Mouse (Mus musculus) limb, embryonic 10.5 days (tissue): Measurements from ENCODE around the gene Cant1. TPM values are rescaled to one million over a fixed set of nuclear protein-coding genes. Genes with fewer than 3 reads are reported as not detected.

Experiments used
- DNase-seq: peaks from one replicate; pipeline ENCODE4 v3.0.0-alpha.2; 2017; ENCODE audit warnings: low spot score
- H3K27ac ChIP-seq: fragments of 300-500 bp; sonication (generic); 2 replicates; pipeline ENCODE4 v1.5.1; 2016; ENCODE audit warnings: mild to moderate bottlenecking
- H3K27me3 ChIP-seq: fragments of 300-500 bp; sonication (generic); 2 replicates; pipeline ENCODE4 v1.6.1; 2016; ENCODE audit warnings: low read depth, mild to moderate bottlenecking; ENCODE audit not compliant: poor library complexity, severe bottlenecking
- H3K36me3 ChIP-seq: fragments of 300-500 bp; sonication (generic); 2 replicates; pipeline ENCODE4 v1.6.1; 2016; ENCODE audit warnings: mild to moderate bottlenecking, moderate library complexity
- H3K4me1 ChIP-seq: fragments of 300-500 bp; sonication (generic); 2 replicates; pipeline ENCODE4 v1.6.1; 2016
- H3K4me3 ChIP-seq: fragments of 300-500 bp; sonication (generic); 2 replicates; pipeline ENCODE4 v1.5.1; 2016; ENCODE audit warnings: mild to moderate bottlenecking, moderate library complexity
- H3K9me3 ChIP-seq: fragments of 300-500 bp; sonication (generic); replicated peaks from 2 replicates; pipeline ENCODE4 v1.6.1; 2016; ENCODE audit warnings: mild to moderate bottlenecking
- WGBS: fragments of 180-500 bp; shearing (Covaris S2); methylation state at CpG from one replicate; pipeline ENCODE4 v1.1.7; 2016; 5-methylcytosine and 5-hydroxymethylcytosine counted together
- polyA plus RNA-seq: library from polyadenylated mRNA; unstranded; fragments of >200 nt; fragmentation: Nextera tagmentation; extraction: Ambion mirVana; gene quantifications from 2 replicates; pipeline ENCODE4 v1.2.1, GENCODE M21; 2016

Cant1 gene
- polyA plus RNA-seq, 1 experiment from 2014 or later: 25.9 TPM

DNA sequence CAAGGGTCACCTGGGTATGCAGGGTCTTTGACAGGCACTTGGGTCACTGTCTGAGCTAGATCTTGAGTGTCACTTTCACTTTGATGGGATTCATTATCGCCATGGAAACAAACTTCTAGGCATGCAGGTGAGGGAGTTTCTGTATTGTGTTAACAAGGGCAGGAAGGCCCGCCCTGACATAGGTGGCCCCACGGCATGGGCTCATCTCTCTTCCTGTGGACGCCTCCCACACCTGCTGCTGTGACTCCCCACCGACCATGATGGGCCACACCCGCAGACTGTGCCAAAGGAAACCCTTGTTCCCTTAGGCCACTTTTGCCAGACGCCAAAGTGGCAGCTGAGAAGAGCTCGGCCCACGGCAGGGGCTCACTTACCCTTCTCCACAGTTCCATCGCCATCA, 8.4 kb downstream of the Cant1 start:
- no peak for DNase-seq
- H3K36me3 ChIP-seq: peaks cover 97% of the 10 kb centered on the region
- H3K9me3 ChIP-seq: no peaks in the 10 kb centered on the region
- H3K4me3 ChIP-seq: no peak overlapping the region
- no peak overlapping the region for H3K27ac ChIP-seq
- H3K27me3 ChIP-seq: no peaks in the 10 kb centered on the region
- no peaks in the 10 kb centered on the region; the same call in 1 of the 2 replicates for H3K4me1 ChIP-seq
- WGBS: 93% methylated on average over 10 of the region's 10 CpGs

- H3K36me3 ChIP-seq: peaks cover 93% of the 10 kb centered on the region
- no peaks in the 10 kb centered on the region for H3K9me3 ChIP-seq
- H3K27me3 ChIP-seq: no peaks in the 10 kb centered on the region
- H3K4me1 ChIP-seq: no peaks in the 10 kb centered on the region; the same call in 1 of the 2 replicates
- no peak for DNase-seq
- no peak overlapping the region for H3K27ac ChIP-seq
- H3K4me3 ChIP-seq: no peak overlapping the region
- WGBS: 83% methylated on average over 1 of the region's 1 CpGs
These were observed 8.8 kb downstream of the Cant1 start for GRCm38 (mm10) chr11:118410073-118410444.

DNA sequence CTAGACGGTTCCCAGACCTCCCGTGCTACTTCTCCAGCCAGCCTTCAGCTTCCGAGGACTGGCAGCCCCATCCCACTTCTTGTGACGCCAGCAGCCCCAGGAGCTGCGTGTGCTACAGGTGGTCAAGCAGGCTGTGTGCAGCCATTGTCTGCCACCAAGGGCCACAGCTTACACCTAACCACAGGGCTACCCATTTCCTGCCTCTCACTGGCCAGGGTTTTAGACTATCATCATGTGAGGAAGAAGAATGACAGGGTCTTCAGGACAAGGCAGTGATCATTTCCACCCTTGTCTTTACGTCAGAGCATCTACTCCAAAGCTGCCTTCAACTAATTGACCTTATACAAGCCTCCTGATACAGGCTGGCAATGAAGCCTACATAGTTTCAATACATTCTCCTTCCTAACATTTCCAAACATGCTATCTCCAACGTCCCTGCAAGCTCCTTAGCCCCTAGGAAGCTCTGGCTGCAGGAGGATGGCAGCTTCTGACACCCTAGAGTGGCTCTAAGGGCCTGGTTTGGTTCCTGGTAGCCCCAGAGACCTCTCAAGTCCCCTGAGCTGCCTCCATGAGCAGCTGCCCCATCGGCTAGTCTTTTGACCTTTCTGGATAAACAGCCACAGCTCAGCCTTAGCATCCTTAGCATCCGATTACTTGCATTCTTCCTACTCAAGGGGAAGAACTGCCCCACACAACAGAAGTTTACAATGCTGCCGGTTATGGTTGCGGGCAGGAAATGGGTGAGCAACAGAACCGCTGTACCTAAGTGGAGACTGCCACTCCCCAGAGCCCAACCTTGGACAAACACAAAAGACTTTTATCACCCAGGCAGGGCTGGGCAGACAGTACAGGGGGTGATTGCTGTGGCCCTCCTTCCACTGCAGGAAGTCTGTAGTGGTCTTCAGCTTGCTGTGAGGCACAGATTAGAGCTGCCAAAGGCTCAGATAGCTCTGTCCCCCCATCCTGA, 9.5 kb downstream of the Cant1 start:
- H3K27ac ChIP-seq: no peak overlapping the region
- H3K4me3 ChIP-seq: no peak overlapping the region
- no peaks in the 10 kb centered on the region for H3K9me3 ChIP-seq
- 81% methylated on average over 12 of the region's 12 CpGs for WGBS
- no peaks in the 10 kb centered on the region; the same call in 1 of the 2 replicates for H3K4me1 ChIP-seq
- H3K27me3 ChIP-seq: no peaks in the 10 kb centered on the region
- peaks cover 86% of the 10 kb centered on the region for H3K36me3 ChIP-seq
- DNase-seq: no peak

DNA sequence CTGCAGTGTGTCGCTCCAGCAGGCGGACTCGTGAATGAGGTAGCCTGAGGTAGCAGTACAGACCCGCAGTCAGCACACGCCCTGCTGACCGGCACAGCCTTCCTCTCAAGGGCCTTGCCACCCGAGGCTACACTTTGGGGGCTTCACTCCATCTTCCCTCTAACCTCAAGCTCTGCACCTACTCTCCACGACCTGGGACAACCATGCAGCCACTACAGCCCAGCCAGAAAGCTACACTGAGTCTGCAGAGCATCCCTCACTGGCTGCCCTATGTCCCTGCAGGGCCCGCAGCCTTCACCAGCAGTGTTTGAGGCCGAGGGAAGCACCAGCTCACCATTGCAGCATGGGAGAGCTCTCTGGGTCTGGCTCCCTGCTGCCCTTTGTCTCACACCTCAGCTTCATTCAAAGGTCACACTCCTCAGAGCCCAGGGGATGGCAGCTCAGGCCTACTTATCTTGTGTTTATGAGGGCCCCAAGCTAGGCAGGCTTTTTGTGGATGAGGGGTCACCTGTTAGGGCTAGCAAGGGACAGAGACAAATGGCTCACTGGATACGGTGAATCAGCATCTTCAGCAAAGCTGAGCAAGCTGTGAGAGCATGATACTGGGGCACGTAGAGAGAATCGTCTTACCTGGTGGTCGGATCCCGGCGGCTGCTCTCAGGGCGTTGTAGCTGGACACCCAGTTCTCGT, 10.7 kb downstream of the Cant1 start:
- Histone ChIP-seq H3K4me1 (peaks cover 3% of the 10 kb centered on the region), H3K9me3 (no peaks in the 10 kb centered on the region), H3K36me3 (peaks cover 78% of the 10 kb centered on the region), H3K27me3 (no peaks in the 10 kb centered on the region), H3K4me3 (no peak overlapping the region), H3K27ac (no peak overlapping the region)
- WGBS: 78% methylated on average over 18 of the region's 18 CpGs
- DNase-seq: no peak

GRCm38 (mm10) chr11:118407318-118407910, 11.5 kb downstream of the Cant1 start:
- Histone ChIP-seq H3K36me3 (peaks cover 71% of the 10 kb centered on the region), H3K27ac (no peak overlapping the region), H3K9me3 (no peaks in the 10 kb centered on the region), H3K27me3 (no peaks in the 10 kb centered on the region), H3K4me3 (no peak overlapping the region), H3K4me1 (peaks cover 4% of the 10 kb centered on the region)
- DNase-seq: no peak
- 87% methylated on average over 23 of the region's 23 CpGs for WGBS

- WGBS: over 99% methylated on average over 5 of the region's 5 CpGs
- no peak for DNase-seq
- no peaks in the 10 kb centered on the region for H3K9me3 ChIP-seq
- no peak overlapping the region for H3K27ac ChIP-seq
- H3K27me3 ChIP-seq: no peaks in the 10 kb centered on the region
- H3K4me3 ChIP-seq: no peak overlapping the region
- H3K4me1 ChIP-seq: peaks cover 13% of the 10 kb centered on the region
- peaks cover 62% of the 10 kb centered on the region for H3K36me3 ChIP-seq
These were observed 12.4 kb downstream of the Cant1 start for GRCm38 (mm10) chr11:118406521-118406920.

DNA sequence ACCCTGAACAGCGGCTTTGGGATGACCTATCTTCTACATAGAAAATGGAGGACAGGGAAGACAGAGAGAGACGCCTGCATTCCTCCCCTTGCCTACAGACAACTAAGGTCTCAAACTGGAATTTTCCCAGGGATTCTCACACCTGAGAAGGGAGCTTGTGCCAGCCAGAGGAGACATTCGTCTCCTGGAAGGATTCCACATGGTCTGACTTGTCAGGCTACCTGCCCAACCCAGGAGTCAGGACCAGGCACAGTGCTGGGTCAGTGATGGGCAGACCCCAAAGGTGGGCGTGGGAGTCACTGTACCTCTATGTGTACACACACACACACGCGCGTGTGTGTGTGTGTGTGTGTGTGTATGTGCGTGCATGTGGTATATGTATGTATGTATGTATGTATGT, 13.6 kb downstream of the Cant1 start:
- H3K27ac ChIP-seq: no peak overlapping the region
- no peaks in the 10 kb centered on the region for H3K9me3 ChIP-seq
- DNase-seq: no peak
- peaks cover 50% of the 10 kb centered on the region for H3K36me3 ChIP-seq
- WGBS: 93% methylated on average over 8 of the region's 8 CpGs
- H3K4me3 ChIP-seq: no peak overlapping the region
- H3K27me3 ChIP-seq: no peaks in the 10 kb centered on the region
- H3K4me1 ChIP-seq: peaks cover 25% of the 10 kb centered on the region

GRCm38 (mm10) chr11:118403951-118404899, 14.7 kb downstream of the Cant1 start:
- 82% methylated on average over 6 of the region's 6 CpGs for WGBS
- H3K9me3 ChIP-seq: no peaks in the 10 kb centered on the region
- no peak for DNase-seq
- no peak overlapping the region for H3K27ac ChIP-seq
- H3K27me3 ChIP-seq: no peaks in the 10 kb centered on the region
- H3K4me3 ChIP-seq: no peak overlapping the region
- peaks cover 40% of the 10 kb centered on the region for H3K36me3 ChIP-seq
- H3K4me1 ChIP-seq: peaks cover 34% of the 10 kb centered on the region

DNA sequence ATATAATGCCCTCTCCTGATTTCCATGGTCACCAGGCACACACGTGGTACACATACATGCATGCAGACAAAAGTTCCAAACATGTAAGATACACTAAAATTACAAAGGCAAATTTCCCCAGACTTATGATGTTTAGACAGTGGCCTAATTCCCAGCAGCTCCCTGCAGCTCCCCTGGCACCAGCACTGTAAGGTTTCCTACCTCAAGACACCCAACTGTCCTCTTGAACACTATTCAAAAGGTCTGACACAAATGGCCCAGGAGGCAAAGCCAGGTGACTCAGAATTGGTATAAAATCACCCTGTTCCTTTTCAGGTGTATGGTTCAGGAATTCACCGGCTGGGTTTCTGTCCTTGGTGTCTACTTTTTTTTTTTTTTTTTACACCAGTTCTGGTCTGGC, 15.7 kb downstream of the Cant1 start:
- 92% methylated on average over 2 of the region's 2 CpGs for WGBS
- peaks cover 29% of the 10 kb centered on the region for H3K36me3 ChIP-seq
- H3K4me1 ChIP-seq: peaks cover 34% of the 10 kb centered on the region
- H3K27me3 ChIP-seq: no peaks in the 10 kb centered on the region
- H3K9me3 ChIP-seq: no peaks in the 10 kb centered on the region
- DNase-seq: no peak
- no peak overlapping the region for H3K4me3 ChIP-seq
- H3K27ac ChIP-seq: no peak overlapping the region

DNA sequence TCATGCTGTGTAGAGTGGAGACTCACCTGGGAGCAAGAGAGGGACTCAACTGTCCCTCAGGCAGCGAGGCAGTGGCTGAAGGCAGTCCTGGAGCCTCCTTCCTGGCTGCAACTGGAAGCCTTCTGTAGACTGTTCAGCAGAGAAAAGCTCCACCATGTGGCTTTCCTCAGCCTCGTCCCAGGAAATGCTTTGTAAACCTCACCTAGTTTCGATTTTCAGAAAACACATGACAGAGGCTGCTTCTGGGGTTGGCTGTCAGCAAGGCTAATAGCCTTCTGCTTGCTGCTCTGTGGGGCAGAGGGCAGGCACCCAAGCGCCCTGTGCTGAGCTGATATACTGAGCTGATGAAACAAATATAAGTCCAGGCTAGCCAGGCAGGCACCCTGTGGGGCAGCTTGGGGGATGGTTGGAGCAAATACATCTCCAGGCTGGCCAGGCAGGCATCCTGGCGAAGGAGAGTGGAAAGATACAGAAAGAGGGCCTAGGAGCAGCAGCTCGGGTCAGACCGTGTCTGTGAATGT, 17.1 kb downstream of the Cant1 start, which contains the start of gene Lgals3bp:
Gene Lgals3bp (minus strand): TSS at position 333 of the 521 bp plus-strand sequence.
- H3K9me3 ChIP-seq: no peaks in the 10 kb centered on the region
- H3K27me3 ChIP-seq: no peaks in the 10 kb centered on the region
- DNase-seq: peak; percentile 51
- peak within 1 kb of the TSS; percentile 83 for H3K27ac ChIP-seq
- 0 out of 2 replicates have a peak within 1 kb of the TSS, but pooled peaks have one; percentile 2 for H3K4me3 ChIP-seq
- peaks cover 16% of the 10 kb centered on the region for H3K36me3 ChIP-seq
- WGBS: 50% methylated on average over 7 of the region's 7 CpGs
- peaks cover 34% of the 10 kb centered on the region for H3K4me1 ChIP-seq

DNA sequence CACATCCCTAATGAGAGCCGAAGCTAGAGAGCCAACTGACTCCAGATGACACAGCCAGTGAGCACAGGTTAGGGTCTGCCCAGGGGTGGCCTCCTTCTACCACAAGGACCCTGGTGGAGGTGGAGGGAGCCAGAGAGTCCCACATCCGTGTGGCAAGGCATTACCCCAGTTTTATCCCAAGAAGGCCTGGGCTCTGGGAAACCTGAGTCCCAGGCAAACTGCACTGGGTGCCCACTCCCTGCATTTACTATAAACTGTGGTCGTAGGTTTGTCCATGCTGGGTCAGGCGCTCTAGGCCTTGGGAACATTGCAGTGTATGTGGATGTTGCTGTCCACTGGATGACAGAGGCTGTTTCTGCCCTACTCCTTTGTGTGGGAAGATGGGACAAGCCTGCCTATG, 17.7 kb downstream of the Cant1 start:
- peak overlapping the region; percentile 83 for H3K27ac ChIP-seq
- H3K27me3 ChIP-seq: no peaks in the 10 kb centered on the region
- H3K4me1 ChIP-seq: peaks cover 34% of the 10 kb centered on the region
- no peaks in the 10 kb centered on the region for H3K9me3 ChIP-seq
- peaks cover 9% of the 10 kb centered on the region for H3K36me3 ChIP-seq
- DNase-seq: no peak
- H3K4me3 ChIP-seq: no peak overlapping the region
- WGBS: 73% methylated on average over 4 of the region's 4 CpGs

- no peaks in the 10 kb centered on the region for H3K27me3 ChIP-seq
- no peaks in the 10 kb centered on the region for H3K9me3 ChIP-seq
- DNase-seq: no peak
- WGBS: 47% methylated on average over 6 of the region's 6 CpGs
- H3K4me3 ChIP-seq: no peak overlapping the region
- peak overlapping the region; percentile 83 for H3K27ac ChIP-seq
- H3K4me1 ChIP-seq: peaks cover 34% of the 10 kb centered on the region
- peaks cover 8% of the 10 kb centered on the region; the same call in 1 of the 2 replicates for H3K36me3 ChIP-seq
These were observed 18.3 kb downstream of the Cant1 start for GRCm38 (mm10) chr11:118400566-118400936.
